Mouse (Mus musculus) myocyte (in vitro differentiated cells): ENCODE data around the gene Nek8. TPM values are rescaled to one million over a fixed set of nuclear protein-coding genes. Genes with fewer than 3 reads are reported as not detected.

Experiments used
- H3K27me3 ChIP-seq: one replicate; pipeline ENCODE4 v1.6.1; 2011; ENCODE audit not compliant: control insufficient read depth, insufficient read depth, insufficient read length
- H3K36me3 ChIP-seq: one replicate; pipeline ENCODE4 v1.6.1; 2011; ENCODE audit not compliant: control insufficient read depth, insufficient read depth
- H3K4me2 ChIP-seq: one replicate; pipeline ENCODE4 v1.6.1; 2011; ENCODE audit warnings: low read depth, control low read depth
- H3K4me3 ChIP-seq: one replicate; pipeline ENCODE4 v1.5.1; 2011; ENCODE audit warnings: mild to moderate bottlenecking, control low read depth, moderate library complexity
- H3K79me2 ChIP-seq: one replicate; pipeline ENCODE4 v1.6.1; 2011; ENCODE audit not compliant: control insufficient read depth, insufficient read depth
- H3ac ChIP-seq: one replicate; pipeline ENCODE4 v1.6.1; 2011; ENCODE audit not compliant: control insufficient read depth, insufficient read length
- CEBPB ChIP-seq: IDR thresholded peaks from 2 replicates; pipeline ENCODE4 v1.6.1; 2011; ENCODE audit warnings: mild to moderate bottlenecking, moderate library complexity; ENCODE audit not compliant: poor library complexity, insufficient read depth, severe bottlenecking
- E2F4 ChIP-seq: IDR thresholded peaks from one replicate; pipeline ENCODE4 v1.6.1; 2011; ENCODE audit warnings: mild to moderate bottlenecking, control low read depth, moderate library complexity; ENCODE audit not compliant: insufficient read depth
- MAX ChIP-seq: IDR thresholded peaks from one replicate; pipeline ENCODE4 v1.6.1; 2011; ENCODE audit warnings: low read depth, mild to moderate bottlenecking, control low read depth
- MYOD1 ChIP-seq, 3 experiments: IDR thresholded peaks; one replicate each; pipeline ENCODE4 v1.6.1; 2011; ENCODE audit warnings: control low read depth in 2 of 3, low read depth in 2 of 3, mild to moderate bottlenecking in 2 of 3, moderate library complexity in 1 of 3; ENCODE audit not compliant: insufficient read length in 2 of 3, control insufficient read depth in 1 of 3
- MYOG ChIP-seq, 3 experiments: IDR thresholded peaks; one replicate each; pipeline ENCODE4 v1.6.1; 2011; ENCODE audit warnings: control low read depth in 2 of 3, low read depth in 2 of 3, mild to moderate bottlenecking in 2 of 3; ENCODE audit not compliant: insufficient read length in 2 of 3, control insufficient read depth in 1 of 3, insufficient read depth in 1 of 3
- POLR2A ChIP-seq: IDR thresholded peaks from one replicate; pipeline ENCODE4 v1.6.1; 2011; ENCODE audit warnings: low read depth, mild to moderate bottlenecking, control low read depth, moderate library complexity; ENCODE audit not compliant: insufficient read length
- POLR2AphosphoS2 ChIP-seq: IDR thresholded peaks from one replicate; pipeline ENCODE4 v1.6.1; 2011; ENCODE audit warnings: low read depth, control low read depth; ENCODE audit not compliant: insufficient read length
- REST ChIP-seq: IDR thresholded peaks from one replicate; pipeline ENCODE4 v1.6.1; 2011; ENCODE audit warnings: mild to moderate bottlenecking, control low read depth, moderate library complexity; ENCODE audit not compliant: insufficient read depth, insufficient read length
- SRF ChIP-seq: IDR thresholded peaks from one replicate; pipeline ENCODE4 v1.6.1; 2011; ENCODE audit warnings: low read depth; ENCODE audit not compliant: control insufficient read depth, insufficient read length
- TCF12 ChIP-seq: IDR thresholded peaks from one replicate; pipeline ENCODE4 v1.6.1; 2011; ENCODE audit warnings: mild to moderate bottlenecking, control low read depth; ENCODE audit not compliant: poor library complexity, insufficient read depth, severe bottlenecking
- TCF3 ChIP-seq: IDR thresholded peaks from one replicate; pipeline ENCODE4 v1.6.1; 2011; ENCODE audit warnings: low read depth, control low read depth; ENCODE audit not compliant: insufficient read length
- USF1 ChIP-seq: IDR thresholded peaks from one replicate; pipeline ENCODE4 v1.6.1; 2011; ENCODE audit warnings: low read depth, mild to moderate bottlenecking, control low read depth, moderate library complexity
- polyA plus RNA-seq: library from polyadenylated mRNA; unstranded; fragments of >200 nt; fragmentation: generic; extraction: Trizol; gene quantifications from one replicate; pipeline ENCODE4 v1.2.1, GENCODE M21; 2012; ENCODE audit warnings: missing spikeins

Gene Nek8
- polyA plus RNA-seq, 1 experiment, result 9.6 TPM

DNA sequence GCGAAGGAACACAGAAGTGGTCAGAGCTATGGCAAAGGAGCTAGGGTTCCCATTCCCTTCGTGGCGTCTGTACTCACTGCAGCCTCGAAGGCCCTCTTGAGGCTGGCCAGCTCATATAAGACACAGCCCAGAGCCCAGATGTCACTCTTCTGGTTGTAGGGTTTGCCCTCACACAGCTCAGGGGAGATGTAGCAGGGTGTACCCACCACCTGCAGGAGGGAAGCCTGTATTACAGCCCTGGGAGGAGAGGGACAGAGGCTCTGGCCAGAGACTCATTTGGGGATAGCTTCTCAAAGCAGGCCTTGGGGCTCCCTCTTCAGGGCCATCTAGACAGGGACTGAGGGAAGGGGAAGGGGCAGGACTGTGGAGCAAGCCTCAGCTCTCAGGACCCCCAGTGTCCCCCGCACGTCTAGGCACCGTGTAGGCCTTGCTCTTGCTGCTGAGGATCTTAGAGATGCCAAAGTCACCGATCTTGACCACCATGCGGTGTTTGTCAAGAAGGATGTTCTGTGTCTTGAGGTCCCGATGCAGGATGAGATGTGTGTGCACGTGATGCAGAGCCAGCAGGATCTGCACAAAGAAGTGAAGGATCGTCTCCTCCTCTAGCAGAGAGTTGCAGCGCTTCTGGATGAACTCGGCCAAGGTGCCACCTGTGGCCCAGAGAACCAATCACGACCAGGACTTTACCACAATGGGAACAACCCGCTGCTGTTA lies 4.3 kb downstream of the Nek8 start:
- TF ChIP-seq POLR2A (no peak), E2F4 (no peak), REST (no peak), USF1 (no peak), MAX (no peak), CEBPB (no peak), TCF12 (no peak), POLR2AphosphoS2 (no peak), MYOG (IDR thresholded peaks at IDR 0.05; ENCODE audit: control insufficient read depth in 1 of 3, insufficient read depth in 1 of 3, insufficient read length in 2 of 3, low read depth in 2 of 3) (no peak), MYOD1 (IDR thresholded peaks at IDR 0.05; ENCODE audit: control insufficient read depth in 1 of 3, insufficient read length in 2 of 3, low read depth in 2 of 3) (no peak), SRF (no peak), TCF3 (no peak)
- Histone ChIP-seq H3K4me2 (no peak overlapping the region), H3K79me2 (no peaks in the 10 kb centered on the region), H3K4me3 (no peak overlapping the region), H3ac (no peak overlapping the region), H3K27me3 (no peaks in the 10 kb centered on the region), H3K36me3 (no peaks in the 10 kb centered on the region)

DNA sequence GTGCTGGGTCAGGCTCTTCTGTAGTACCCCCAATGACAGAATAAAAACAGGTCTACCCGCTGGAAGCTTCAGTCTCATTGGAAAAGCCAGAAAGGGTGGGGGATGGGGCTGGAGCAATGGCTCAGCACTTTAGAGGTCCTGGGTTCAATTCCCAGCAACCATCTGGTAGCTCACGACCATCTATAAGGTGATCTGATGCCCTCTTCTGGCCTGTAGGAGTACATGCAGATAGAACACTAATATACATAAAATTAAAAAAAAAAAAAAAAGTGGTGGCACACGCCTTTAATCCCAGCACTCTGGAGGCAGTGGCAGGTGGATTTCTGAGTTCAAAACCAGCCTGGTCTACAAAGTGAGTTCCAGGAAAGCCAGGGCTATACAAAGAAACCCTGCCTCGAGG lies 5.1 kb downstream of the Nek8 start:
- Histone ChIP-seq H3ac (no peak overlapping the region), H3K4me3 (no peak overlapping the region), H3K36me3 (no peaks in the 10 kb centered on the region), H3K27me3 (no peaks in the 10 kb centered on the region), H3K4me2 (no peak overlapping the region), H3K79me2 (no peaks in the 10 kb centered on the region)
- TF ChIP-seq USF1, result no peak
- TF ChIP-seq REST, result no peak
- TF ChIP-seq E2F4, result no peak
- TF ChIP-seq POLR2AphosphoS2, result no peak
- TF ChIP-seq POLR2A, result no peak
- no peak for TF ChIP-seq TCF3
- TF ChIP-seq CEBPB, result no peak
- TF ChIP-seq MYOD1 (IDR thresholded peaks at IDR 0.05; ENCODE audit: control insufficient read depth in 1 of 3, insufficient read length in 2 of 3, low read depth in 2 of 3), result no peak
- TF ChIP-seq MYOG (IDR thresholded peaks at IDR 0.05; ENCODE audit: control insufficient read depth in 1 of 3, insufficient read depth in 1 of 3, insufficient read length in 2 of 3, low read depth in 2 of 3), result no peak
- TF ChIP-seq MAX, result no peak
- TF ChIP-seq TCF12, result no peak
- TF ChIP-seq SRF, result no peak

DNA sequence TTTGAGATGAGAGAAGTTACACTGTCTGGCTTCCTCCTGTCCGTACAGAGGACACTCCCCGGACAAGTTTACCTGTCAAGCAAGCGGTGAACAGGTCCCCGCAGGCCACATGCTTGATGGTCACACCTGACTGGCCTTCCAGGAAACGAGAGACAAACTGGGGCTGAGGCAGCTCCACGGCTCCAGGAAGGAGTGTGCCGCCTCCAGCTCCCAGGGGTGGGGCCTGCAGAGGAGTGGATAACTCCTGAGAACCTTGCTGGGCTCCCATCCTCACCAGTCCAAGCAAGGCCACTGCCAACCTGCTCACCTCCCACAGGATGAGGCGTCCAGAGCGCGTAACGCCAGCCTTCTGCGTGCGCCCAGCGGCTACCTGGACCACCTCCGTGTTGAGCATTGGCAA lies 6.2 kb downstream of the Nek8 start:
- no peaks in the 10 kb centered on the region for H3K27me3 ChIP-seq
- H3K79me2 ChIP-seq, result no peaks in the 10 kb centered on the region
- no peak overlapping the region for H3K4me2 ChIP-seq
- no peaks in the 10 kb centered on the region for H3K36me3 ChIP-seq
- H3K4me3 ChIP-seq, result no peak overlapping the region
- H3ac ChIP-seq, result no peak overlapping the region
- no peak for TF ChIP-seq SRF

DNA sequence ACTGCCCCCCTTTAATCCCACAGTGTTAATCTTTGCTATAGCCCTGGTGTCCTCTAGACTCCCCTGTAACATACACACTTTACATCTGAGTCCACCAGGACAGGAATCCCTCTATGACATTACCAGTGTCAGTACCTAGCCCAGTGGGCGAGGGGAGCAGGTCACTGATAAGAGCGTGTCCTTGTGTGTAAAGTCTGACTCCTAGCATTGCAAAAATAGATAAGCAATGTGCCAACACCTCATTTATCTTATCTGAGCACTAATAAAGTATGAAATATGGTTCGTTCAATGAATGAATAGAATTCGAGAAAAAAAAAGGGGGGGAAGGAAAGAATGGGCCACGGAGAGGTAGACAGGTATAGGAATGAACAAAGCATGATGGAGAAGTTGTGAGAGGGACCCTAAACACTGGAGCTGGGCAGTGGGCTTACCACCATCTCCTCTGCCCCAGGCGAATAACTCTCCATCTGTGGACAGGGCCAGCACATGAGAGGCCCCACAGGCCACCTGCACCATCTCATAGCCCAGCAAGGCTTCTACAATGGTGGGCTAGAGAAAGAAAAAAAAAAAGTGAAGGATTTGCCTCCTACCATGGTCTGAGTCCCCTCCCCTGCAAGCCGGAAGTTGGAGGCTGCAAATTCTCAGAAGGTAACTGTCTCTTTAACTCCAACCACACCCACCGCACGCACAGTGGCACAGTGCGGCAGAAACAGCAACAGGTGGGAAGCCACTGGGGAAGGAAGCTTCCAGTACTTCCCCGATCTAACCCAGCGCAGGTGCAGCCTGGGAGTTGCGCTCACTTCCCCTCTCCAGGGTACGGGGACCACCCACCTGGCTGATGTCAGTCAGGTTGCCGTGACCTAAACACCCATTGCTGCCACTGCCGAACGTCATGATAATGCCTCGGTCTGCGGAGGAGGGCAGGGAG lies 7.7 kb downstream of the Nek8 start:
- Histone ChIP-seq H3K27me3 (no peaks in the 10 kb centered on the region), H3K79me2 (peaks cover 13% of the 10 kb centered on the region), H3K4me3 (no peak overlapping the region), H3K4me2 (no peak overlapping the region), H3K36me3 (no peaks in the 10 kb centered on the region), H3ac (no peak overlapping the region)
- no peak for TF ChIP-seq MYOD1 (IDR thresholded peaks at IDR 0.05; ENCODE audit: control insufficient read depth in 1 of 3, insufficient read length in 2 of 3, low read depth in 2 of 3)
- TF ChIP-seq REST, result no peak
- no peak for TF ChIP-seq E2F4
- no peak for TF ChIP-seq CEBPB
- TF ChIP-seq MAX, result no peak
- no peak for TF ChIP-seq TCF12
- TF ChIP-seq TCF3, result no peak
- TF ChIP-seq POLR2AphosphoS2, result no peak
- no peak for TF ChIP-seq USF1
- no peak for TF ChIP-seq POLR2A
- no peak for TF ChIP-seq SRF
- no peak for TF ChIP-seq MYOG (IDR thresholded peaks at IDR 0.05; ENCODE audit: control insufficient read depth in 1 of 3, insufficient read depth in 1 of 3, insufficient read length in 2 of 3, low read depth in 2 of 3)
